Mouse (Mus musculus) thymus, adult 2 months (tissue): ENCODE measurements around the gene Cacna1e.

Experiments used
- CTCF ChIP-seq: fragments of 200-500 bp; IDR thresholded peaks from 2 replicates; pipeline ENCODE4 v1.5.1; 2012; ENCODE audit warnings: mild to moderate bottlenecking, control low read depth, low read length, moderate library complexity, borderline replicate concordance; ENCODE audit not compliant: control insufficient read depth, poor library complexity, insufficient read depth; ENCODE audit errors: extremely low read depth
- POLR2A ChIP-seq: fragments of 200-500 bp; IDR thresholded peaks from 2 replicates; pipeline ENCODE4 v1.6.1; 2012; ENCODE audit warnings: mild to moderate bottlenecking, low read length, control low read depth, moderate library complexity; ENCODE audit not compliant: control insufficient read depth, poor library complexity, insufficient read depth; ENCODE audit errors: extremely low read depth

GRCm38 (mm10) chr1:154413138-154413537 lies 471.2 kb downstream of the Cacna1e start:
- TF ChIP-seq CTCF (no peak), POLR2A (no peak)
